Mouse (Mus musculus) CD8-positive naive resting alpha-beta T cell, adult 57 days (primary cell): ENCODE measurements around the gene Tmigd1. TPM values are rescaled to one million over a fixed set of nuclear protein-coding genes. Genes with fewer than 3 reads are reported as not detected.

Experiments used
- total RNA-seq: library from RNA; stranded (reverse); gene quantifications from one replicate; pipeline ENCODE4 v1.2.4, GENCODE M21; 2023

Tmigd1 gene
- not detected for total RNA-seq

DNA sequence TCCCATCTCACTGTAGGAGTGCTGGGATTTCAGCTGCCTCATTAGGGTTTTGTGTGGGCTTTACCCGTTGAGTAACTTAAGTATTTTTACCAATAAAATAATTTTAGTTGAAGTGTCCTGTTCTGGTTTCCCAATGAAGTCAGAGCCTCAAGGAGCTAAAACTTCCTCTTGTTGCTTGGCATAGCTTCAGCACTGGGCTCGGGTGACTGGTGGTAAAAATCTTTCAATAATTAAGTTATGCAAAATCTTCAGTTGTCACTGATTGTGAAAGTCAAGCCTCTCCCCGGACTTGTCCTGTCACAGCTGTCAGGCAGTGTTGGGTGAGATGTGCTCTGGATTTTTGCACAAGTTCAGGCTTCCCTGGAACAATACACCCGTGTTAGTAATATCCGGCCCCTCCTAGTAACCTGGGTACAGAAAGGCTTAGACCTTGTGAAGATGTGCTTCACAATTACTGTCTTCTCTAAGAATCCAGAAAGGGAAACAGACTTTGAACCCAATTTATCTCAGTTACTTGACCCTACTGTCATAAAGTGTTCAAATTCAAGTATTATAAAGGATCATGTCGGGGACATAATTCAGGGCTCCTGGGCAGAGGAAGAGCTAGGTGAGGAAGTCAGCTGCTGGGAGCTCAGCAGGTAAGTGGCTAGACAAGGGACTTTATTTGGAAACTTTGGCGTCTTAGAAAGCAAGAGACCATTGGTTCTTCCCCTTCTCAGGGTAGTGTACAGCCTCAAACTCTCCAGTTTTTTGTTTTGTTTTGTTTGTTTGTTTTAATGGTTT, at the start of gene Tmigd1:
Tmigd1 (plus strand) TSS at position 581 of the 783 bp plus-strand sequence.

GRCm38 (mm10) chr11:76924759-76925236, 22.8 kb downstream of the Tmigd1 start, which contains the start of gene Blmh:
Gene Blmh, plus strand, starts transcription at chr11:76924809.

Other genes with a start within 250 kb of the Tmigd1 start
- not detected for gene Bhlha9, start 229.7 kb upstream of the Tmigd1 start, total RNA-seq
- gene Trarg1, start 222.4 kb upstream of the Tmigd1 start, total RNA-seq = not detected
- 43.7 TPM for gene Gosr1, start 138.6 kb upstream of the Tmigd1 start, total RNA-seq
- 4.2 TPM for gene Cpd, start 55.1 kb upstream of the Tmigd1 start, total RNA-seq
- 42.2 TPM for gene Blmh, start 22.6 kb downstream of the Tmigd1 start, total RNA-seq
- not detected for gene Slc6a4, start 96.4 kb downstream of the Tmigd1 start, total RNA-seq
- 28.7 TPM for gene Nsrp1, start 176.3 kb downstream of the Tmigd1 start, total RNA-seq